Mouse (Mus musculus) MEL (cell line): ENCODE results near the gene Oit3. TPM values are rescaled to one million over a fixed set of nuclear protein-coding genes. Genes with fewer than 3 reads are reported as not detected.

Source experiments
- DNase-seq: peaks from one replicate; pipeline ENCODE4 v3.0.0; 2011; ENCODE audit warnings: low read depth, low spot score
- H3K27ac ChIP-seq: 2 replicates; pipeline ENCODE4 v1.5.1; 2012; ENCODE audit warnings: low read depth, mild to moderate bottlenecking, control low read depth, low read length, moderate library complexity; ENCODE audit not compliant: control insufficient read depth
- H3K27me3 ChIP-seq, 2 experiments: fragments of 150-350 bp in 1 of 2; sonication (generic) in 1 of 2; 2 replicates each; pipeline ENCODE4 v1.6.1; 2012; ENCODE audit warnings: low read length in 2 of 2, mild to moderate bottlenecking in 2 of 2, improper control_type of control experiment in 1 of 2, moderate library complexity in 1 of 2; ENCODE audit not compliant: insufficient read depth in 2 of 2, control insufficient read depth in 1 of 2
- H3K36me3 ChIP-seq, 2 experiments: 2 replicates each; pipeline ENCODE4 v1.6.1; 2012 to 2014; ENCODE audit warnings: low read length in 2 of 2, improper control_type of control experiment in 1 of 2, inconsistent platforms in 1 of 2, mild to moderate bottlenecking in 1 of 2; ENCODE audit not compliant: insufficient read depth in 2 of 2, control insufficient read depth in 1 of 2
- H3K4me1 ChIP-seq, 2 experiments: fragments of 150-350 bp in 1 of 2; sonication (generic) in 1 of 2; 2 replicates each; pipeline ENCODE4 v1.6.1; 2012; ENCODE audit warnings: low read length in 2 of 2, improper control_type of control experiment in 1 of 2, mild to moderate bottlenecking in 1 of 2; ENCODE audit not compliant: insufficient read depth in 2 of 2, control insufficient read depth in 1 of 2
- H3K4me3 ChIP-seq, 2 experiments: fragments of 150-350 bp in 1 of 2; sonication (generic) in 1 of 2; 2 replicates each; pipeline ENCODE4 v1.5.1; 2012; ENCODE audit warnings: low read depth in 2 of 2, low read length in 2 of 2, mild to moderate bottlenecking in 2 of 2, moderate library complexity in 2 of 2, control low read depth in 1 of 2, improper control_type of control experiment in 1 of 2; ENCODE audit not compliant: control insufficient read depth in 1 of 2, insufficient read depth in 1 of 2
- H3K79me2 ChIP-seq: 2 replicates; pipeline ENCODE4 v1.6.1; 2012; ENCODE audit warnings: mild to moderate bottlenecking, low read length, moderate library complexity; ENCODE audit not compliant: control insufficient read depth, poor library complexity, insufficient read depth
- H3K9ac ChIP-seq: 2 replicates; pipeline ENCODE4 v1.6.1; 2012; ENCODE audit warnings: low read depth, mild to moderate bottlenecking, control low read depth, low read length, moderate library complexity; ENCODE audit not compliant: control insufficient read depth, poor library complexity, severe bottlenecking
- H3K9me3 ChIP-seq: fragments of 150-350 bp; sonication (generic); replicated peaks from 2 replicates; pipeline ENCODE4 v1.6.1; 2012; ENCODE audit warnings: mild to moderate bottlenecking, low read length, improper control_type of control experiment, moderate library complexity; ENCODE audit not compliant: insufficient read depth
- CHD1 ChIP-seq: IDR thresholded peaks from 2 replicates; pipeline ENCODE4 v1.6.1; 2012; ENCODE audit warnings: low read depth, mild to moderate bottlenecking, inconsistent platforms, low read length, improper control_type of control experiment
- CHD2 ChIP-seq: IDR thresholded peaks from 2 replicates; pipeline ENCODE4 v1.6.1; 2011; ENCODE audit warnings: low read length, improper control_type of control experiment
- ELF1 ChIP-seq: IDR thresholded peaks from 2 replicates; pipeline ENCODE4 v1.6.1; 2014; ENCODE audit warnings: low read depth, mild to moderate bottlenecking, inconsistent platforms, low read length, improper control_type of control experiment, moderate library complexity
- EP300 ChIP-seq, 2 experiments: IDR thresholded peaks; 2 replicates each; pipeline ENCODE4 v1.6.1; 2011; ENCODE audit warnings: improper control_type of control experiment in 2 of 2, low read length in 2 of 2, low read depth in 1 of 2, mild to moderate bottlenecking in 1 of 2
- ETS1 ChIP-seq: IDR thresholded peaks from 2 replicates; pipeline ENCODE4 v1.6.1; 2012; ENCODE audit warnings: low read depth, mild to moderate bottlenecking, inconsistent platforms, low read length, improper control_type of control experiment, moderate library complexity
- GABPA ChIP-seq: IDR thresholded peaks from 2 replicates; pipeline ENCODE4 v1.6.1; 2012; ENCODE audit warnings: low read depth, mild to moderate bottlenecking, inconsistent platforms, low read length, improper control_type of control experiment, moderate library complexity
- HCFC1 ChIP-seq: IDR thresholded peaks from 2 replicates; pipeline ENCODE4 v1.6.1; 2012; ENCODE audit warnings: low read depth, mild to moderate bottlenecking, inconsistent platforms, low read length, improper control_type of control experiment, moderate library complexity
- JUND ChIP-seq: IDR thresholded peaks from 2 replicates; pipeline ENCODE4 v1.6.1; 2011; ENCODE audit warnings: low read depth, mild to moderate bottlenecking, improper control_type of control experiment, low read length
- KAT2A ChIP-seq: conservative IDR thresholded peaks from 2 replicates; pipeline ENCODE4 v1.6.1; 2012; ENCODE audit warnings: low read depth, low read length, improper control_type of control experiment, inconsistent platforms
- MAFK ChIP-seq: IDR thresholded peaks from 2 replicates; pipeline ENCODE4 v1.6.1; 2011; ENCODE audit warnings: low read depth, mild to moderate bottlenecking, low read length, improper control_type of control experiment, borderline replicate concordance
- MAZ ChIP-seq: IDR thresholded peaks from 2 replicates; pipeline ENCODE4 v1.6.1; 2012; ENCODE audit warnings: low read depth, mild to moderate bottlenecking, inconsistent platforms, low read length, improper control_type of control experiment
- MYC ChIP-seq: IDR thresholded peaks from 2 replicates; pipeline ENCODE4 v1.6.1; 2011; ENCODE audit warnings: low read depth, mild to moderate bottlenecking, low read length, improper control_type of control experiment, moderate library complexity
- NRF1 ChIP-seq: IDR thresholded peaks from 2 replicates; pipeline ENCODE4 v1.6.1; 2014; ENCODE audit warnings: low read depth, mild to moderate bottlenecking, inconsistent platforms, low read length, improper control_type of control experiment, moderate library complexity; ENCODE audit not compliant: poor library complexity, insufficient read depth, severe bottlenecking
- POLR2A ChIP-seq, 2 experiments: IDR thresholded peaks; 2 replicates each; pipeline ENCODE4 v1.6.1; 2011 to 2012; ENCODE audit warnings: low read length in 2 of 2, mild to moderate bottlenecking in 2 of 2, control low read depth in 1 of 2, improper control_type of control experiment in 1 of 2, low read depth in 1 of 2, moderate library complexity in 1 of 2; ENCODE audit not compliant: control insufficient read depth in 1 of 2, insufficient read depth in 1 of 2, poor library complexity in 1 of 2
- RAD21 ChIP-seq: IDR thresholded peaks from 2 replicates; pipeline ENCODE4 v1.6.1; 2011; ENCODE audit warnings: mild to moderate bottlenecking, low read depth, low read length, improper control_type of control experiment
- RCOR1 ChIP-seq: IDR thresholded peaks from 2 replicates; pipeline ENCODE4 v1.6.1; 2012; ENCODE audit warnings: low read depth, mild to moderate bottlenecking, inconsistent platforms, low read length, improper control_type of control experiment
- SMC3 ChIP-seq: IDR thresholded peaks from 2 replicates; pipeline ENCODE4 v1.6.1; 2011; ENCODE audit warnings: low read depth, low read length, improper control_type of control experiment
- TCF12 ChIP-seq: IDR thresholded peaks from 2 replicates; pipeline ENCODE4 v1.6.1; 2014; ENCODE audit warnings: low read depth, mild to moderate bottlenecking, inconsistent platforms, low read length, improper control_type of control experiment, moderate library complexity
- UBTF ChIP-seq: IDR thresholded peaks from 2 replicates; pipeline ENCODE4 v1.6.1; 2012; ENCODE audit warnings: low read depth, mild to moderate bottlenecking, inconsistent platforms, low read length, improper control_type of control experiment, moderate library complexity, borderline replicate concordance; ENCODE audit not compliant: insufficient read depth
- USF2 ChIP-seq, 2 experiments: IDR thresholded peaks; 2 replicates each; pipeline ENCODE4 v1.6.1; 2011 to 2012; ENCODE audit warnings: improper control_type of control experiment in 2 of 2, low read length in 2 of 2, borderline replicate concordance in 1 of 2, inconsistent platforms in 1 of 2, low read depth in 1 of 2, mild to moderate bottlenecking in 1 of 2; ENCODE audit not compliant: insufficient read depth in 1 of 2
- ZKSCAN1 ChIP-seq: IDR thresholded peaks from 2 replicates; pipeline ENCODE4 v1.6.1; 2012; ENCODE audit warnings: low read depth, mild to moderate bottlenecking, inconsistent platforms, low read length, improper control_type of control experiment, moderate library complexity
- ZNF384 ChIP-seq: IDR thresholded peaks from 2 replicates; pipeline ENCODE4 v1.6.1; 2012; ENCODE audit warnings: low read depth, mild to moderate bottlenecking, inconsistent platforms, low read length, improper control_type of control experiment
- polyA plus RNA-seq, 2 experiments: library from polyadenylated mRNA; stranded (reverse) in 1 of 2; unstranded in 1 of 2; fragments of >175 nt in 1 of 2; fragments of >200 nt in 1 of 2; gene quantifications; 2 replicates each; pipeline versions ENCODE4 v1.2.1 to v1.2.4; 2012; ENCODE audit warnings: low replicate concordance in 2 of 2, low read depth in 1 of 2; ENCODE audit not compliant: insufficient read length in 2 of 2, insufficient read depth in 1 of 2, missing spikeins in 1 of 2
- total RNA-seq: library from RNA; depleted of rRNA; stranded (reverse); fragments of 300-350 nt; gene quantifications from 2 replicates; pipeline ENCODE4 v1.2.3, GENCODE M21; 2012

The Oit3 gene
- total and polyA plus RNA-seq, 3 experiments = 0.07 TPM; not detected in 2

GRCm38 (mm10) chr10:59408499-59408898, 33.1 kb downstream of the Oit3 start:
- Histone ChIP-seq H3K27ac (no peak overlapping the region), H3K36me3 (no peaks in the 10 kb centered on the region), H3K9ac (no peak overlapping the region), H3K79me2 (no peaks in the 10 kb centered on the region), H3K4me1 (no peaks in the 10 kb centered on the region), H3K9me3 (no peaks in the 10 kb centered on the region)
- DNase-seq = no peak
- no peak for TF ChIP-seq EP300 (IDR thresholded peaks at IDR 0.05; ENCODE audit: low read depth in 1 of 2, low read length in 2 of 2)
- no peak for TF ChIP-seq UBTF
- no peak for TF ChIP-seq RAD21
- TF ChIP-seq NRF1 = no peak
- no peak for TF ChIP-seq JUND
- no peak for TF ChIP-seq CHD2
- TF ChIP-seq MYC = no peak
- no peak for TF ChIP-seq ELF1
- no peak for TF ChIP-seq MAFK
- TF ChIP-seq ZKSCAN1 = no peak
- no peak for TF ChIP-seq SMC3
- TF ChIP-seq KAT2A = no peak
- no peak for TF ChIP-seq HCFC1
- TF ChIP-seq POLR2A (IDR thresholded peaks at IDR 0.05; ENCODE audit: control insufficient read depth in 1 of 2, insufficient read depth in 1 of 2, low read depth in 1 of 2, low read length in 2 of 2, poor library complexity in 1 of 2) = no peak
- no peak for TF ChIP-seq ETS1
- TF ChIP-seq CHD1 = no peak
- TF ChIP-seq TCF12 = no peak
- TF ChIP-seq USF2 (IDR thresholded peaks at IDR 0.05; ENCODE audit: borderline replicate concordance in 1 of 2, insufficient read depth in 1 of 2, low read depth in 1 of 2, low read length in 2 of 2) = no peak
- TF ChIP-seq GABPA = no peak
- TF ChIP-seq, all 39 proteins: peak for 0
- peaks cover 0 to 2% of the 10 kb centered on the region in 2 experiments; a peak in 3 of 4 replicates for H3K27me3 ChIP-seq
- no peak overlapping the region for H3K4me3 ChIP-seq

GRCm38 (mm10) chr10:59403793-59404149, 37.8 kb downstream of the Oit3 start:
- Histone ChIP-seq H3K9ac (no peak overlapping the region), H3K27ac (no peak overlapping the region), H3K36me3 (no peaks in the 10 kb centered on the region), H3K4me1 (no peaks in the 10 kb centered on the region), H3K79me2 (no peaks in the 10 kb centered on the region), H3K9me3 (no peaks in the 10 kb centered on the region), H3K4me3 (no peak overlapping the region), H3K27me3 (peaks cover 0 to 2% of the 10 kb centered on the region in 2 experiments; a peak in 3 of 4 replicates)
- DNase-seq = no peak
- TF ChIP-seq NRF1 = no peak
- no peak for TF ChIP-seq ZNF384
- TF ChIP-seq MAZ = no peak
- no peak for TF ChIP-seq SMC3
- no peak for TF ChIP-seq RCOR1
